Mouse (Mus musculus): ENCODE results near the gene Itpr2. TPM values are rescaled to one million over a fixed set of nuclear protein-coding genes. Genes with fewer than 3 reads are reported as not detected.

Gene Itpr2
- total RNA-seq, 4 experiments from 2014 or later: 13.5 to 18.2 (median 17.3) TPM

- DNase-seq (ENCODE audit: low spot score in 2 of 2): no peak
Observed at GRCm38 (mm10) chr6:146352258-146352805, 149.7 kb downstream of the Itpr2 start.

DNA sequence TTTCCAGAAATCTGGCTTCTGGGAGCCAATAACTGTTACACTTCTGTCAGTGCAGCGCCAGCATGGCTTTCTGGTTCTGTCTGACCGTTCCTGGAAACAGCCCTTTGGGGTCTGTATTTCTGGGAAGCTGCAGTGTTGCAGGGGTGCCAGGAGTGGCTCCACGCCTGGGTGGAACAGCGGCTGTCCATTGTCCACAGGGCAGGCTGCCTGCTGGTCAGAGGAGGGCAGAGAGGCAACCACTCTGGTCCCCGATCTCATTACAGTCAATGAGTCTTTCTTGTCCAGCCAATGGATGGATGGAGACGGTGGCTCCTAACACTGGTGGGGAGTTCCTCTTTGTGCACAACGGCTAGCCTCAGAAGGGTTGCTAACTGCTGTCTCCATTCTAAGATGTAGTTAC, 150.2 kb downstream of the Itpr2 start:
- DNase-seq (ENCODE audit: low spot score in 2 of 2): no peak

DNA sequence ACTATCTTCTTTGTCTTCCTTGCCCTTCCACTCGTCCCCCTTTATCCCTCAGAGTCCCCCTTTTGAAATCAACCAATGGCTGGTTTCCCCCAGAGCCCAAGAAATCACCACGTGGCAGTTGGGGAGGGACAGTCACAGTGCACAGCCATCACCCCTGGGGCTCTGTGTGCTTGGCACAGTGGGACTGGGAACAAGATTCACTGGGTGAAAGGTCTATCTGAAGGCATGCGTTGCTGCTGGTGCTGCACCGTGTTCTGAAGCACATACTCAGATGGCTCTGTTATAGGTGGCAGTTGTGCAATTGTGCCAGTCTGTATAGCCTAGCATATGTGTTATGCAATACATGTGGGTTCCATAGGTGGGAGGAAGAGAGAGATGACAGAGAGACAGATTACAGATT, 154.5 kb downstream of the Itpr2 start:
- no peak for DNase-seq (ENCODE audit: low spot score in 2 of 2)

GRCm38 (mm10) chr6:146346545-146347195, 155.4 kb downstream of the Itpr2 start:
- DNase-seq (ENCODE audit: low spot score in 2 of 2): no peak

- DNase-seq (ENCODE audit: low spot score in 2 of 2): no peak
Observed at GRCm38 (mm10) chr6:146344732-146345131, 157.3 kb downstream of the Itpr2 start.

GRCm38 (mm10) chr6:146343671-146344384, 158.2 kb downstream of the Itpr2 start:
- DNase-seq (ENCODE audit: low spot score in 2 of 2): no peak

DNA sequence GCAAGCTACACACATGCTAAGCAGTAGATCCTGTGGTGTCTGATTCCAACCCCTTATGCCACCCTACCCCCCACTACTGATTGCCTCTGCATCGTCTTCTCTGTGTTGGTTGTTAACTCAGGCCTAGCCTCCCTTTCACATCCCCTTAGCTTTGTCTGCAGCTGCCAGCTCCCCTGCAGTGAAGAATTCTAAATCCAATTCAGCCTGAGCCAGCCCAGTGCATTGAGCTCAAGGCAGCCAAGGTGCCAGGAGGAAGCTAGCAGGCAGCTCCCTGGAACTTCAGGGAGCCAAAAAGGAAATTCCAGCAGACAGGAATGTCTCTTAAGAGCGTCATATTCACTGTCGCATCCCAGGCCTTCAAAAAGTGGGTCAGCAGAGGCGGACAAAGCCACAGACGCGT, 159.0 kb downstream of the Itpr2 start:
- no peak for DNase-seq (ENCODE audit: low spot score in 2 of 2)

GRCm38 (mm10) chr6:146341934-146342333, 160.1 kb downstream of the Itpr2 start:
- DNase-seq (ENCODE audit: low spot score in 2 of 2): no peak

- DNase-seq (ENCODE audit: low spot score in 2 of 2): no peak
Observed at GRCm38 (mm10) chr6:146341413-146341812, 160.6 kb downstream of the Itpr2 start.

GRCm38 (mm10) chr6:146340951-146341350, 161.1 kb downstream of the Itpr2 start:
- DNase-seq (ENCODE audit: low spot score in 2 of 2): no peak

DNA sequence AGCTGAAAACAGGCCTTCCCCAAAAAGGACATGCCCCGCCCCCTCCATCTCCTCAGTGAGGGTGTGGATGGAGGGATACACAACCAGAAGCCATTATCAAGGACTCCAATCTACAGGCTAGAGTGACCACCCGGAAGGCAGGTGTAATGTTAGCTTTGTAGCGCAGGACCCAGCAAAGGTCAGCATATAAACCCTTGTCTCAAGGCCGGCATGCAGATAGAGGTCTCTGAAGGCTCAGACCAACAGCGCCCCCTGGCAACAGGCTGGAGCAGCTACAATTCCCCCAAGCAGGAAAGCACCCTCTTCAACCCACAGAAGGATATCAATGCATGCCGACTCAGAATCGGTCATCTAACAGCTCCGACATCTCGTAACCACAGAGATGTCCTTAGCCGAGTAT, 162.2 kb downstream of the Itpr2 start:
- DNase-seq (ENCODE audit: low spot score in 2 of 2): no peak

- no peak for DNase-seq (ENCODE audit: low spot score in 2 of 2)
Observed at GRCm38 (mm10) chr6:146337237-146337636, 164.8 kb downstream of the Itpr2 start.

DNA sequence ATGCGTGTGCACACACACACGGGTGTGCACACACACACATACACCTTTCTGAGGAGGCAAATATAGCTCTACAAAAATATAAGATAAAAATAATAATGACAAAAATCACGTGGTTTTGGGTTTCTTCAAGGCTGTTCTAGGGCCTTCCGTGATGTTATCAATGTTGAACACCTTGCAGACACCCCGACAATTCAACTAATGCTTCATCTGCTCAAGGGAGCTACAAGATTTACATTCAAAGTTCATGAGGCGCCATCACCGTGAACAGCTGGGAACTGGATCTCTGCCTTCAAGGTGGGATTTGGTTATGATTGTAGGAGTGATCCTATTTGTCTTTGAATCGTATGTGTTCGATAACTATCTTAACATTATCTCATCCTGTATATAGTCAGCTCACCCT, 166.8 kb downstream of the Itpr2 start:
- DNase-seq (ENCODE audit: low spot score in 2 of 2): no peak

DNA sequence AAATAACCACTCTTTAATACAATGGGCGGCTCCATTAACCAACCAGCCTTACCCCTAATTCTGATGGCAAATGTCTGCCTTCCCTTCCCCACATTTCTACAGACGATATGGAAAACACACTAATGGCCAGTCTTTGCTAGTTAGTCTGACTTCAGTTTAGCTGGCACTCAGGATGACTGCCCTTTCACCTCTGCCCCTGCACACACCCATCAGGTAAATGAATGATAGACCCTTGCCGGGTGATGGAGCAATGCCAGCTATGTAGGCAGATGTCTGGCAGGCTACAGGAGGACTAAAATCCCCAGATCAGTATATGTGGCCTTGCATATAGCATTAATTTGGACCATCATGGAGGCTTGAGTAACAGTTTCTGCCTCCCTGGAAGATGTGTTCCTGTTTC, 168.5 kb downstream of the Itpr2 start:
- DNase-seq (ENCODE audit: low spot score in 2 of 2): no peak

DNA sequence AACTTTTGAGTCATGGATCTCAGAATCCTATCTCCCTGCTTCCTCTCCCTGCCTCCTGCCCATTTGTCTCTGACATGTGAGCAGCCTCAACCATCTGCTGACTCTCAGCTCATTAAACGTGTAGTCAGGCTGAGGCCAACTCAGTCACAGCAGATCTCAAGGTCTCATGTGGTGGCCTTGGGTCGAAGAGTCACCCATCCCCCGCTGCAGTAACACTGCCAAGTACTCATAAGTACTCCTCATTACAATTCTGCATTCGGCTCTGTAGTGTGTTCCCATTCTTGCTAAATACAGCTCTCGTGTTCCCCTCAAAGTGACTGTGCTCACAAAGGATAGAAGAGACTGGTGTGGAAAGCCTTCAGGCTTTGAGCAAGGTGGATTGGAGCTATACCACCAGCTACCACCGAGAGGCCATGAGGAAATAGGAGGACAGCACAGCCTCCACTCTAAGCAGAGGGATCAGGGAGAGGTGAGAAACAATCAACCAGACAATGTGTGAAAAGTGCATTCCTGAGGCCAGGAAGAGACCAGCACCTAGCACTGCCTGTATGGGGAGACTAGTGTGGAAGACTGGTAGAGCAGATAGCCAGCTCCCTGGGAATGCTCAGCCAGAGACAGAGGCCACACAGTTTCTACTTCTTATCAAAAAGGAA, 170.9 kb downstream of the Itpr2 start:
- no peak for DNase-seq (ENCODE audit: low spot score in 2 of 2)

GRCm38 (mm10) chr6:146329079-146329478, 172.9 kb downstream of the Itpr2 start:
- no peak for DNase-seq (ENCODE audit: low spot score in 2 of 2)

DNA sequence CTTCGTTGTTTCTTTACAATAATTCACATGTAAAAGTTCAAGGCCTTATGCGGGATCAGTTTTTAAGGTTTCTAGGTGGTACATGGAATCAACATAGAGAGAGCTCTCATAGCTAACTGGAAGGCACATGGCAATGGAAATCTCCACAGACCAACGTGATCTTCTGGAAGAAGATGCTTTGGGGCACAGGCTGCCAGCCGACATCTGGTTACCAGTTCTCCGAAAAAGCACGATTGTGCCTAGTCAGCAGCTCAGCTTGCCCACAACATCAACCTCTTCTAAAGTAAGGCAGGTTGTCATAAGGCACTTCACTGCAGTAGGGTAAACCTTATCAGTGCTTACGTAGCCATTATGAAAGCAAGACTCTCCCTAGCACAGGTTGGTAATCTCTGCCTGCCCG, 175.4 kb downstream of the Itpr2 start:
- no peak for DNase-seq (ENCODE audit: low spot score in 2 of 2)

DNA sequence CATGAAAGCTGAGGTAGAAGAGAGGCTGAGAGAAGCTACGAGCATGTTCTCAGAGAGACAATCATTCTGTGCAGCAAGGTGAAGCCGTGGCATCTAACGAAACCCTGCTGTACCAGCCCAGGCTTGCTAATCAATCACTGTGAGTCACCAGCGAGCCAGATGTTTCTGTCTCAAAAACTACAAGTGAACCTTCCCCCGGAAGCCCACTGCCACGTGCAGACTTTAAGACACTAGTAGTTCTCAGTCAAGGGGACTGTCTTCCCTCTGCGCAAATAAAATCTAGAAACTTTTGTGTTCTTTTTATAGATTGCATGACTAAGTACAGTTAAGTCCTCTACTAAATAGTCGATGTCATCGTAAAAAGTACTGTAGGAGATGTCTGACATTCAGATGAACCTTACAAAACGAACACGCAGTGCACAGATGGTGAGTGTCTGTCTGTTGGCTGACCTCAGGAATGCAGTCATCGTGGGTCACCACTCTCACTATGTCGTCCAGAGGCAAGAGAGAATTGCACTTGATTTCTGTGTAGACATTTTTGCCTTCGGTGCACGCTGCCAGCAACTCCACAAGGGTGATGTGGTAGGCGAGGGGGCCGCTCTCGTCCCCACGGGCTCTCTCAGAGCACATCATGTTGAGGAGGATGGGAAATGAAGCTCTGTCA, 177.3 kb downstream of the Itpr2 start:
- no peak for DNase-seq (ENCODE audit: low spot score in 2 of 2)

DNA sequence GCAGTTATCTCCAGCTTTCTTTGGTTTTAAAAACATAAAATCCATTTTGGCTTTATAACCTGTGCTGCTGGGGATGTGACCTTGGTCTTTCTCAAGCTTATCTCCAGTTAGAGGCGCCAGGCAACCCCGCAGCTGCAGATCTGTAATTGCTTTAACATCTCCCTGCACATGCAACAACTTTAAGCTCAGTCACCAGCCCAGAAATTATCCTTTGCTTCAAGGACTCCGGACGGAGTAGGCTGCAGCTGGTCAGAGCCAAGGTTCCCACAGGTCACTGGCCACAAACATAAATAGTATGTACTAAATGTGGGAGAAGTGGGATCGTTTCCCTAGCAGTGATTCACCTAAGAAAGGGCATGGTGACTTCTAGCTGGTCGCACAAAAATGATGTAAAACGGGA, 179.5 kb downstream of the Itpr2 start:
- no peak for DNase-seq (ENCODE audit: low spot score in 2 of 2)

DNA sequence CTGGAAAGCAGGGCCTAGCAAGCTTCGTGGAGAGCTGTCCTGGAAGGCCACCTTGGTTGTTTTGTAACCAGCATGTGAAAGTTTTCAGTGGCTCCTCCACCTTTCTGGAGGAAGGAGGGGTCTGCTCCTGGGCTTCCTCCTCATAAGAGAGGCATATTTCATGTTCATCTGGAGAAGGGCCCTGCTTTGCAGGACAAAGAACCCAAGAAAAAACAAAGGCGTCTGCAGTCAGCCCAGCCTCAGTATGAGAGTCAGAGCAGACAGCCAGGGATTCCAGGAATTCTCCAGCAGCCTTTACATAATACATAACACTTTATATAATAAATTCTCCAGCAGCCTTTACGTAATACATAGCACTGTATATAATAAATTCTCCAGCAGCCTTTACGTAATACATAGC, 180.1 kb downstream of the Itpr2 start:
- DNase-seq (ENCODE audit: low spot score in 2 of 2): no peak

DNA sequence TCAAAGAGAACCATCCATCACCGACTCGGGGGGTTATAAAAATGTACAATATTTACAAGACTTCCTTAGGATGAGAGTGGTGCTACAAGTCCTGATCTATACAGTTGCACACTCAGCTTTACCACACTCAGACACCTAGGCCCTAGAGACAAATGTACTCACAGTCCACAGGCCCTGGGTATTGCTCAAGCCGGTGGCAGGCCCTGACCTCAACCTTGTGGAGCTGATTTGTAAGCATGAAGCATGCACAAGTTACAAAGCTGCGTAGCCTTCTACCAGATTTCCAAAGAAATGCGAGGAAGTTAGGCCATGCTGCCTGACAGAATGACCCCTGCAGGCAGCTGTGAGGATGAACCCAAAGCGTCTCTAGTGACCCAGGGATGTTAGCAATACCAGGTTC, 185.6 kb downstream of the Itpr2 start:
- no peak for DNase-seq (ENCODE audit: low spot score in 2 of 2)

DNA sequence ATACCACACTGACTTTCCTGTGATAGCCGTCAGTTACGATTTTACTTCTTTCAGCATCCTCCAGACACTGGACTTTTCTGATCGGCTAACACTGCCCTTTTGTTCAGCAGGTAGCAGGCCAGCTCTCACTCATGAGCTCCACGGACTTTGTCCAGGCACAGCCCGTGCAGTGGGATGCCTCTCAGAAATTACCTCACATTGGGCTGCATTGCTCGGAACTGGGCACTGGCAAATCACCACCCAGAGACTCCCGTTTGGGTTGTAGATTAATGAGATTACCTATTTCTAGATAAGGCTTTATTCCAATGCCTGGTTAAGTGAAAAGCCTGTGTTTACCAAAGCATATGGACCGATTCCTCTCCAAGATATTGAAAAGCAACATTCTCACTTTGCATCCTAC, 186.9 kb downstream of the Itpr2 start:
- no peak for DNase-seq (ENCODE audit: low spot score in 2 of 2)

Data from left cerebral cortex, adult 8-10 months (tissue).